Mouse (Mus musculus) midbrain, postnatal 0 days (tissue): ENCODE results near the gene Rnf217. TPM values are rescaled to one million over a fixed set of nuclear protein-coding genes. Genes with fewer than 3 reads are reported as not detected.

Source experiments
- ATAC-seq: fragments of 200-750 bp; cut with Nextera tagmentation; 2 replicates; pipeline ENCODE4 v1.8.0; 2017; ENCODE audit warnings: moderate number of reproducible peaks, mild to moderate bottlenecking, moderate TSS enrichment, moderate library complexity; ENCODE audit not compliant: low FRiP score
- DNase-seq: peaks from one replicate; pipeline ENCODE4 v3.0.0-alpha.2; 2015; ENCODE audit warnings: low spot score
- H3K27ac ChIP-seq: fragments of 300-500 bp; sonication (generic); 2 replicates; pipeline ENCODE4 v1.5.1; 2014; ENCODE audit warnings: low read depth, mild to moderate bottlenecking, low read length, mixed read lengths
- H3K27me3 ChIP-seq: fragments of 300-500 bp; sonication (generic); 2 replicates; pipeline ENCODE4 v1.6.1; 2014; ENCODE audit warnings: low read length, control low read depth, mixed read lengths; ENCODE audit not compliant: insufficient read depth
- H3K36me3 ChIP-seq: fragments of 300-500 bp; sonication (generic); 2 replicates; pipeline ENCODE4 v1.6.1; 2014; ENCODE audit warnings: low read length, control low read depth, mixed read lengths; ENCODE audit not compliant: insufficient read depth
- H3K4me1 ChIP-seq: fragments of 300-500 bp; sonication (generic); 2 replicates; pipeline ENCODE4 v1.6.1; 2014; ENCODE audit warnings: mild to moderate bottlenecking, control low read depth, antibody characterized with exemption, low read length, mixed read lengths; ENCODE audit not compliant: insufficient read depth
- H3K4me2 ChIP-seq: fragments of 300-500 bp; sonication (generic); 2 replicates; pipeline ENCODE4 v1.6.1; 2014; ENCODE audit warnings: low read depth, mild to moderate bottlenecking, low read length, mixed read lengths; ENCODE audit not compliant: poor library complexity, severe bottlenecking
- H3K4me3 ChIP-seq: fragments of 300-500 bp; sonication (generic); 2 replicates; pipeline ENCODE4 v1.5.1; 2014; ENCODE audit warnings: low read depth, mild to moderate bottlenecking, low read length, moderate library complexity
- H3K9ac ChIP-seq: fragments of 300-500 bp; sonication (generic); replicated peaks from 2 replicates; pipeline ENCODE4 v1.6.1; 2014; ENCODE audit warnings: mild to moderate bottlenecking, low read length, moderate library complexity, mixed read lengths; ENCODE audit not compliant: poor library complexity, severe bottlenecking
- H3K9me3 ChIP-seq: fragments of 300-500 bp; sonication (generic); 2 replicates; pipeline ENCODE4 v1.6.1; 2016; ENCODE audit warnings: low read length, control low read depth
- CTCF ChIP-seq: IDR thresholded peaks from 2 replicates; pipeline ENCODE4 v1.5.1; 2016; ENCODE audit warnings: antibody characterized with exemption, mild to moderate bottlenecking
- WGBS: fragments of 180-500 bp; shearing (Covaris S2); extraction: QIAGEN DNeasy Blood & Tissue Kit; methylation state at CpG from one replicate; pipeline ENCODE4 v1.1.7; 2014; 5-methylcytosine and 5-hydroxymethylcytosine counted together
- polyA plus RNA-seq: library from polyadenylated mRNA; unstranded; fragments of >200 nt; fragmentation: Nextera tagmentation; extraction: Ambion mirVana; gene quantifications from 2 replicates; pipeline ENCODE4 v1.2.1, GENCODE M21; 2015
- total RNA-seq: library from RNA; depleted of rRNA; stranded (reverse); fragments of >200 nt; gene quantifications from 2 replicates; pipeline ENCODE4 v1.2.3, GENCODE M21; 2014

Rnf217 gene
- total and polyA plus RNA-seq, 2 experiments from 2014 or later = 2.0 to 11.5 TPM

DNA sequence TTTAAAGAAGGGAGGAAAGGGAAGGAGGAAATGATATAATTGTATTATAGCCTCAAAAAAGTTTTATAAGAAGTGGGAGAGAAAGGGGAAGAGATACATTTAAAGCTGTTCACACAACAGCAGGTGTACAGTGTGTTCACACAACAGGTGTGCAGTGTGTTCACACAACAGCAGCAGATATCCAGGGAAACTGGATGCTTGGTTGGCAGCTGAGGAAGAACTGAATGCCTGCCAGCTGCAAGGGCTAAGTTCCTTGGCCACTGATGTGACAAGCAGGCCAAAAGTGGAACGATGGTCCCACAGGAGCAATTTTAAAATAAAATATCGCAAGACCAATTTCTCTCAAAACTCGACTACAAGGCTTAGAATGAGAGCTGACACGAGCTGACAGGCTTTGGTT, 35.7 kb downstream of the Rnf217 start:
- no peak for TF ChIP-seq CTCF
- Histone ChIP-seq H3K4me1 (no peaks in the 10 kb centered on the region), H3K27me3 (no peaks in the 10 kb centered on the region), H3K36me3 (no peaks in the 10 kb centered on the region), H3K9me3 (no peaks in the 10 kb centered on the region), H3K4me3 (no peak overlapping the region), H3K4me2 (no peak overlapping the region), H3K9ac (no peak overlapping the region), H3K27ac (no peak overlapping the region)
- no peak for ATAC-seq
- 91% methylated on average over 4 of the region's 4 CpGs for WGBS
- no peak for DNase-seq

DNA sequence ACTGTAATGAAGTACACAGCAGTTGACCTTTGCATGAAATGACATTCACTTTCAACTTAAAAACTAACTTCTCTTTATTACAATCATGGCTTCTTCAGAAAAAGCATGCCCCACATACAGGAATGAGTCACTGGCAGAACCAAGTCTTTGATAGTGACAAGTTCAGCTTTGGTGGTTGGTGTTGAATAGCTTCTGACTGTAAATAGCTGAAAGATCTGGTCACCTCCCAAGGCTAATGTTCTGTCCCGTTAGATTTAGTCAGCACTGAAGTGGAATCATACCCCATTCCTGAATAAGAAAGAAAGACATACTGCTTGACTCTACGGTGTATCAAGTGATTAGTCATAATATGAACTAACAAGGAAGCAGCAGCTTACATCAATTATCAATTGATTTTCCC, 51.7 kb downstream of the Rnf217 start:
- H3K27ac ChIP-seq = no peak overlapping the region
- no peak for TF ChIP-seq CTCF
- H3K4me1 ChIP-seq = no peaks in the 10 kb centered on the region
- DNase-seq = no peak
- H3K4me3 ChIP-seq = no peak overlapping the region
- no peaks in the 10 kb centered on the region for H3K27me3 ChIP-seq
- no peak overlapping the region for H3K9ac ChIP-seq
- H3K36me3 ChIP-seq = no peaks in the 10 kb centered on the region
- WGBS = 91% methylated on average over 2 of the region's 2 CpGs
- no peak for ATAC-seq
- H3K9me3 ChIP-seq = no peaks in the 10 kb centered on the region
- H3K4me2 ChIP-seq = no peak overlapping the region

DNA sequence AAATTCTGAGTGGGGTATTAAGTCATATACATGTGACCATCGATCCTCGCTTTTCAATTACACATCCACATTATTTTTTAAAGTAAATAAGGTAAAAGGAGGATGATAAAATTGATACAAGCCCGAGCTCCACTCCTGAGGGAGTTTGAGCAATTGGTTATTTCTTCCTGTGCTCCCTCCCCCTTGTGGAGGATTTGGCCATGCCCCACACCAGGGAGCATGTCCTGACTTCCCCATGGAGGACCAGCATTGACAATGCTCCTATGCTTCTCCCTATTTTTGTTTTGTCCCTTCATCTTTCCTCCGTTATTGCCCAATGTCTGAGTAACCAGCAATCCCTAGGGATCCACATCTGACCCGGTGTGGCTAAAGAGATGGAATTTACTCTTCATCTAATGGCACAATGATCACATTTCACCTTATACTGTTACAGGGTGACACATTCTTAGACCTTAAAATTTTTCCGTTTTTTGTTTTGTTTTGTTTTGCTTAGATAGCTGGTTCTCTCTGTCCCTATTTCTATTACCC, 53.5 kb downstream of the Rnf217 start:
- 90% methylated on average over 6 of the region's 6 CpGs for WGBS
- H3K4me1 ChIP-seq = no peaks in the 10 kb centered on the region
- no peak overlapping the region for H3K27ac ChIP-seq
- no peaks in the 10 kb centered on the region for H3K36me3 ChIP-seq
- H3K27me3 ChIP-seq = no peaks in the 10 kb centered on the region
- H3K9me3 ChIP-seq = no peaks in the 10 kb centered on the region
- no peak overlapping the region for H3K4me3 ChIP-seq
- TF ChIP-seq CTCF = no peak
- no peak overlapping the region for H3K4me2 ChIP-seq
- no peak overlapping the region for H3K9ac ChIP-seq
- no peak for ATAC-seq
- DNase-seq = no peak

DNA sequence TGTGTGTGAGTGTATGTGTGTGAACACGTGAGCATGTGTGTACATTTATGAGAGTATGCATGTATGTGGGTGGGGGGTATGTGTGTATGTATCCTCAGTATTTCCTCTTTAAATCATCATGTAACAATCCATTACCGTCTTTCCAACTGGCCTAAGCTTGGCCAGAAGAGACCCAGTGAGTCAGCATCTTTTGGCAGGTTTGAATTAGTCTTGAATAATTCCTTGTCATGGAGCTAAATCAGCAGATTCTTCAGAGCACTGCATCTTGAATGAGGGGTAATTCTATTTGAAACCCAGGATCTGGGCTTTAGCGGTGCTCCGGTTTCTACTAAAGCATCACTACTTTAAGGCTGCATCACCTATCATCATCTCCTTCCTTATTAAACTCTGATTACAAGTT, 55.7 kb downstream of the Rnf217 start:
- DNase-seq (no peak), ATAC-seq (no peak)
- whole genome bisulfite sequencing = 74% methylated on average over 4 of the region's 4 CpGs
- no peaks in the 10 kb centered on the region for H3K9me3 ChIP-seq
- no peak overlapping the region for H3K9ac ChIP-seq
- H3K36me3 ChIP-seq = no peaks in the 10 kb centered on the region
- no peak overlapping the region for H3K4me2 ChIP-seq
- H3K4me1 ChIP-seq = no peaks in the 10 kb centered on the region
- H3K27me3 ChIP-seq = no peaks in the 10 kb centered on the region
- no peak overlapping the region for H3K27ac ChIP-seq
- no peak overlapping the region for H3K4me3 ChIP-seq
- no peak for TF ChIP-seq CTCF

DNA sequence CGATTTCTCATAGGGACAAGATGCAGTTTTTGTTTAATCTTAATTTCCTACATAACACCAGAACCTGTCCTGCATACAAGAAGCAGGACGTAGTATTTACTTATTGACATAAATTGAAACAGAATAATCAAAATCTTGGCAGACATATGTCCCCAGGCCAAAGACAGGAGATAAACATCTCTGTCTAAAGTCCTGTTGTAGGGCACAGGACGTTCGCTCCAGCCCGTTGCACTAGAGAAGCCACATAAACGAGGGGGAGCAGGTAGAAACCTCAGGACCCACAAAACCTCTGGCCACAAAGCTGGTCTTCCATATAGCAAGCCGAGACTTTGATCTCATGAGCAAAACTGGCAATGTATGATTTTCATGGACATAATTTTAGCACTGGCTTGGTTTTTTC, 57.1 kb downstream of the Rnf217 start:
- Histone ChIP-seq H3K27me3 (no peaks in the 10 kb centered on the region), H3K9ac (no peak overlapping the region), H3K27ac (no peak overlapping the region), H3K4me2 (no peak overlapping the region), H3K4me3 (no peak overlapping the region), H3K9me3 (no peaks in the 10 kb centered on the region), H3K4me1 (no peaks in the 10 kb centered on the region), H3K36me3 (no peaks in the 10 kb centered on the region)
- no peak for TF ChIP-seq CTCF
- no peak for ATAC-seq
- no peak for DNase-seq
- 84% methylated on average over 7 of the region's 7 CpGs for WGBS

DNA sequence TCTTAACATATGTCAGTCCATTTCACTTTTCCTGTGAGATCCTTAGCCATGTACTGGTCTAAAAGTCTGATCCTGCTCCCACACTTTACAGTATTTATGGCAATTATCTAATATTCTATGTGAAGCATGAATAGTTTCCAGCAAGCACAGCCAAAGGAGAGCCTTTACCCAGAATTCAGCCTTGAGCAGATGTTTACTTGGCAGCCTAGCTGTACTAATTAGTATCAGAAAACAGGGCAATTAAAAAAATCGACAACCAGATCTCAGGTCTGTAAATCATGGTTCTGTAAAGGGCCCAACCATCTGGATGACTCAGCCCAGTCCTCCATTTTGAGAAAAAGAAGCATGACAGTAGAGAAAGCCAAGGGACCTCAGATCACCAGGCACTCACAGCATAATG, 57.6 kb downstream of the Rnf217 start:
- whole genome bisulfite sequencing = 77% methylated on average over 1 of the region's 1 CpGs
- Histone ChIP-seq H3K4me2 (no peak overlapping the region), H3K9ac (no peak overlapping the region), H3K9me3 (no peaks in the 10 kb centered on the region), H3K4me3 (no peak overlapping the region), H3K4me1 (no peaks in the 10 kb centered on the region), H3K36me3 (no peaks in the 10 kb centered on the region), H3K27ac (no peak overlapping the region), H3K27me3 (no peaks in the 10 kb centered on the region)
- TF ChIP-seq CTCF = no peak
- ATAC-seq (0 out of 2 replicates have a peak, but pooled peaks have one; percentile 18), DNase-seq (peak; percentile 38)
